Mouse (Mus musculus) embryo, embryonic 11.5 days (tissue): ENCODE measurements around the gene Dgki.

Source experiments
- DNase-seq: peaks from one replicate; pipeline ENCODE4 v3.0.0-alpha.2; 2012; ENCODE audit warnings: low read depth, low spot score

Gene Dgki

GRCm38 (mm10) chr6:36809747-36810285, 490.2 kb downstream of the Dgki start, which contains the start of gene Ptn:
TSS of gene Ptn (minus strand) at chr6:36810220.
- peak; percentile 64 for DNase-seq

DNA sequence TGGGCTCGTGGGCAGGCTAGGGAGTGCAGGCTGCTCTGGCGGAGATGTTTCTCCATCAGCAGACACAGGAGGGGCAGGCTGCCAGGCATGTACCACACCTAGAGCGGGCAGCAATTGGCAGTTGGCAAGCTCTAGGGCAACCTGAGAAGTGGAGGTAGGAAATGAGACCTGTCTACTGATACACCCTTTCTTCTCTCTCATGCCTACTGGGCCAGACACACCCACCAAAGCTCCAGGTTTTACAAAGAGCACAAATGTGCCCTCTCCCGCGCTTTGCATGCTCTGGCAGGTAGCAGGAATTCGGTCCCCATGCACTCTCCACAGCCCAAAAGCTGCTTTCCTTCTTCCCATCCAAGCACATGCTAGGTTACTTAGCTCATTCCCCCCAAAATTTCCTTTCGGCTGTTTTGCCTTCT, 490.7 kb downstream of the Dgki start:
- no peak for DNase-seq

GRCm38 (mm10) chr6:36808306-36809058, 491.5 kb downstream of the Dgki start:
- no peak for DNase-seq

DNA sequence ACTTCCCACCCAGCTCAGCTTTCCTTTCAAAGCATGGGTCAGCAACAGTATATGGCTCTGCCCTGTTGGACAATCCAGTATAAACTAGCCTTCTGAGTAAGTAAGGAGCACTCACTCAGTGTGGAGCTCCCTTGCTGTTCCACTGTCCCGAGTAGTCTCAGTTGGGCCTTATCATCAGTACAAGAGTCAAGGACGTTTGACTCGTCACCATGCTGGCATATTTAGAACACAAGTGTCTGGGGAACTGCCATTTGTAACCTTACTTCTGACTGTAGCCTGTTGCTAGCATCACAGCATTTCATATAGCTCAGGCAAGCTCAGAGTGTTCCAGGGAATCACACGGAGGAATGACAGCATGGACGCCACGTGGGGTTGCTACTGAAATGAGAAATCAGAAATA, 493.1 kb downstream of the Dgki start:
- DNase-seq = no peak

DNA sequence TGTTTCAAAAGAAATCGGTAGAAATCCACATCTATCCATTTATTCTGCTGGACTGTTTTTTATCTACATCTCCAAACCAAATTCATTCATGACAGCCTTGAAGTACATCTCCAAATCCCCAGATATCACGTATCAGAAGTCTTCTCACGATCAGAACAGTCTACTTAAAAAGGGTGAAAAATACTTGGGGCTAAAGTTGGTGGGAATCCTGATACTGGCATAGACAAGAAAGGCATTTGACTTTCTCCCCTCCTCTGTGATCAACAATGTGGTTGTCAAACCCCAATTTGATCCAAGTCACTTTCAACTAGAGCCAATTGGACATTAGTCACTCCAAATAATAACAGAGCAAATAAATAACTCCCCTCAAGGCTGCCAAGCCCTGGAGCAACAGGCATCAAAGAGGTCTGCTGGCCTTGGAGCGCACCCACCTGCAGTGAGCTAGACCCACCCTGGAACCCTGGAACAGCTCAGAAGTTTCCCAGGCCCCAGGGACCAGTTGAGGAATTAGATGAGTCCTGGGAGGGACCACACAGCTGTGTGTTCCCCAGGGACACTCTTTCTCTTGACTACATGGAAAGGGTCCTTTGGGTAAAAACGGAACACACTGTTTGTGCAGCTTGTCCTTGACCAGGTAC, 499.6 kb downstream of the Dgki start:
- no peak for DNase-seq

DNA sequence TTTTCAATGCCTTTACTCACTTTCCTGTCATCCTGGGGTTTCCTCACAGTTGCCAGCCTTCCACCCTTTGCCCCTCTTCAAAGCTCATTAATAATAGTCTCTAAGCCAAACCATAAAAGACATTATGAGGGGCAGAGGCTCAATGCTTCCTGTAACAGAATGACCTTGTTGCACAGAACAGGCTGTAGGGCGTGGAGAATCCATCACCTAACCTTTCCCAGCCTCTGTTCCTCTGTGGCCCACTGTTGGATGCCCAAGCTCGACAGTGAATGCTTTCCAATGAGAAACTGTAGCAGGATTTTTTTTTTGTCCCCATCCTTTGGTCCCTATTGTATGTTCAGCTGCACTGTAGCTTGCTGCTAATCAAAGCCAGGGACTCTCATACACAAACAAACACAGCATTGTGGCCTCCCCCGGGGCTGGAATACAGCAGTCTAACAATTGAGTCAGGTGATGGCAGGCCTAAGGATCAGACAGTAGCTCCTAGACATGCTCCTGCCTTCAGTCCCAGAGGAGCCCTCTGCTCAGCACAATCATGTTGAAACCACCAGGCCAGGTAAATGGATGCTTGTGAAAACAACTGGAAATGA, 502.8 kb downstream of the Dgki start:
- no peak for DNase-seq
